Mouse (Mus musculus): ENCODE measurements around the gene Aldh4a1.

Gene Aldh4a1

DNA sequence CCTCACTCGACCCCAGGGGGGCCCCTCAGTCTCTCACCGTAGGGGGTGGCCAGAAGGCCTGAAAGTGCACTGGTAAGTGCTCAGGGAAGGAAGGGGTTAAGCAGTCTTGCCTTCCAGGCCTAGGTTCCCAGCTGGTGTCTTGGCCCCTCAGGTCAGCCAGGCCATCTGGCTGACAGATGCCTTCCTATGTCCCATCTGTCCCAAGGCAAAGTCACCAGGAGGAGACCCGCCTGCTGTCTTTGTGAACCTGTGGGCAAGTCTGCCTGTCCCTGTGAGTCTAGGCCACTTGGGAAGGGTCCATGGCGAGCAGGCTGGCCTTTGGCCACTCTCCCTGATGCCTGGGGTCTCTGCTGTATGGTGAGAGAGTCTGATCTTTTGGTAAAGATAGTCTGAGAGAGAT is 32.2 kb upstream of the Aldh4a1 start:
- DNase-seq (ENCODE audit: low spot score): no peak

DNA sequence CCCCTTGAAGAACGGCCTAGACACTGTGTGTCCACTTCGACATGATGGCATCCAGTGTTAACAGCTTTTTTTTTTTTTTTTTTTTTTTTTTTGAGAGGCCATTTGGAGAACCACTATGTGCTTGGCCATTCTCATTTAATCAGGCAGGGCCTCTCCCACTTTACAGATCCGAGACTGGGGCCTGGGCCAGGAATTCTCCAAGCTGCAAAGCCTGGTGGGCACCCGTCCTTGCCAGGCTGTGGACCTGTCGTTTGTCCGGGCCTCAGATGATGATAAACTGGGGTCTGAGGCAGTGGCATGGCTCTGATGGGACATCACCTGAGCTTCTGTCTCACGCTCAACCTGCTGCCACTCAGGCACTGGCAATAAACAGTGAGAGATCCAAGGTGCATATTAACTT is 29.8 kb upstream of the Aldh4a1 start:
- DNase-seq (ENCODE audit: low spot score): no peak

DNA sequence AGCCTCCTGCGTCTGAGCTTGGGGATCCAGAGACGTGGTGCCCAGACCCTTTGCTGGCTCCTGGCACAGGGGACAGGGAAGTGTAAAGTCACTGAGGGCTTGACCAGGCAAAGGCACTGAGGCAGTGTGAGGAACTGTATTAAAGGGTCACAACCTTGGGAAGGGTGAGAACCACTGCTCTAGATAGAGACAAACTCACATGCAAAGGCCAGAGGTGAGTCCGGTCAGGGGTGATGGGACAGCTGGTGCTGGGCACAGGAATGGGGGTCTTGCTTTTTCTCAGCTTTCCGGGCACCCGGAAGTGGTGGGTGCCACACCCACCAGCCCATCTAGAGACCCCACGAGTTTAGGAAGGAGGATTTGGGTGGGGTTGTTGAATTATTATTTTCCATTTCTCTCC is 29.3 kb upstream of the Aldh4a1 start:
- DNase-seq (ENCODE audit: low spot score): no peak

DNA sequence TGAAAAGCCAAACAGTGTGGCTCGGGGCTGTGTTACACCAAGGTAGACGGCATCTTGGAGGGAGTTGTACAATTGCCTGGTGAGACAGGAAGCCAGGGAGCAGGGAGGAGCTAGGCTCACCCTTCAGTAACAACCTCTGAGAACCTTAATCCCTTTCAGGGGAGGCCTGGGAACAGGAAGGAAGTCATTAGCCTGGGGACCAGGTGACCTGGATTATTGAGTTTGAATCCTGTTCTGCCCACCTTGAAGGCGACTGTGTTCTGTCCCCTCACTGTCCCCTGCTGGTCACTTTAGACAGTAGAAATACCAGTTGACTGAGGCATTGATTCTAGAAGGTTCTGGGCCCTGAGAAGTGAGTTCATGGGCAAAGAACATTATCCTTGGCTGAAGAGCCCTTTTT is 28.6 kb upstream of the Aldh4a1 start:
- DNase-seq (ENCODE audit: low spot score): no peak

DNA sequence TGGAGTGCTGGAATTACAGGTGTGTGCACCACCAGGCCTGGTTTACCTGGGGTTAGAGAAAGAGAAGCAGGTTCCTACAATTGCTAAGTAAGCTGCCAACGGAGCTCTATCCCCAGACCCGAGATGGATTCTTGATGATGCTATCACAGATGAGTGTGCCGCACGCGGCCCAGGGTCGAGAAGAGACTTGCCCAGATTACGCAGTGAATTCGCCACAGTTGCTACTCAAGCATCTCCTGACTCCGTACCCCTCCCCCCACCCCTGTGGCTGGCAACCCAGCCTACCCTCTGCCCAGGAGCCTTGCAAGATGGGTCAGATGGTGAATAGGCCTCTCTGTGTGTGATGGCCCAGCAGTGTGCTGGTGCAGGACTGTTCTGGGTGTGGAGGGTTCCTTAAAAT is 26.0 kb upstream of the Aldh4a1 start:
- no peak for DNase-seq (ENCODE audit: low spot score)

DNA sequence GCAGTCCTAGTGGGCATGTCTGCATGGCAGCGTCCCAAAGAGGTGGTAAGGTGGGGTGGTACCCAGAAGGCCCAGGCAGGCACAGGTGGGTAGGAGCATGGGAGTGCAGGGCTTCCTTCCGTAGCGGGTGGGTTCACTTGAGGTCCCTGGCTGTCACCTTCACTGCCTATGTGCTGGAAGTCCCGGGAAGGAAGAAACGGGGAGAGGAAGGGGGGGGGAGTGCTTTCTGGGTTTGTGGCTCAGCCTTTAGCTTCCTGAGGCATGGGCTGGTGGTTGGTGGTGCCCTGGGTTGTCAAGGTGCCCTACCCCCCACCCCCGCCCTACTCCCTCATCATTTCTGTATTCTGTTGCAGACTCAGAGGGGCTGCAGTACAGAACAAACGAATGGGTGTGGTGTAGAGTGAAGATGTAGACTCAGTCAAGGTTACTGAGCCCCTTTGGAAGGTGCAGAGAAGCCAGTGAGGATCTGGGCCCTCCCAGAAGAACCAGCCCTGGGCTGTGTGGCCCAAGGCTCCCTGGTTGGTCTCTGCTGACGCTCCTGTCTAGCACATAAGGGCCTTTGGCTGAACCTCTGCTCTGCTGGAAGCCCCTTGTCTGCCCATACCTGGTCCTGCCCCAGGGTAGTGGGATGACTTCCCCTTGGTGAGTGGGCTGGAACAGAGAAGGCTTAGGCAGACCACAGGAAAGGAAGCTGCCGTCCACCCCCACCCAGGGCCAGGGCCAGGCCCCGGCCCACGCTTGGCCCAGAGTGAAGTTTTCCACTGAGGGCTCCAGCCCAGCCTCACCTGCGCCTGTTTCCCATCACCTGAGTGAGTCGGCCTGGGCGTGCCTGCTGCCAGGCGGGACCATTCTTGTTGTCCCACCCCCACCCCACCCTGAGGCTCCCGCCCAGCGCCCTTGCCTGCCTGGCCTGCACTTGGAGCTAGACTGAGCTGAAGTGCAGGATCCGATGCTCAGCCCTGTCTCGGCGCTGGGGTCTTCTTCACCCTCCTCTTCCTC is 25.1 kb upstream of the Aldh4a1 start:
- peak; percentile 43 for DNase-seq (ENCODE audit: low spot score)

GRCm38 (mm10) chr4:139598356-139598755 is 24.3 kb upstream of the Aldh4a1 start:
- no peak for DNase-seq (ENCODE audit: low spot score)

DNA sequence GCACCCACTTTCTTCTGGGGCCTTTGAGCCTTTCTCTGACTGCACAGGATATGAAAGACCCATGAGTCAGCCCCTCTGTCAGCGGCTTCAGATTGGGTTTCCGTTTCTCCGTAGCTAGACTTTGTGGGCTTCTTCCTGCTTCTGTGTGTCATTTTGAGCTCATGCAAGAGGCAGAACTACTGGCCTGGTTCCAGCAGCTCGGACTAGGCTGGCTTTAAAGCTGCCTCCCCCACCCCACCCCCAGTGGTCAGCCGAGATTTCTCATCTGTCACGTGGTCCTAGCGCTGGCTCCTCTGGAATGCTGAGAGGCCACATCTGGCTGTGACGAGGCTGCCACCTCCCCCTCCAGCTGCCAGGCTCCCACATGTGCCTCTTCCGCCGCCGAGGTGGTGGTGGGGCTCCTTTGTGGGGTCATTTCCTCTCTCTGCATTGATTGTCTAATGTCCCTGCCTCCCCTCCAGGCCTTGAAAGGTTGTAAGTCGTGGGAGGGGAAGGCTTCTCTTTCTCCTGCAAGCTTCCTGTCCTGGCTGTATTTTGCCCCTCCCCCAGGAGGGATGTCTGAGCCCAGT is 23.6 kb upstream of the Aldh4a1 start:
- peak; percentile 90 for DNase-seq (ENCODE audit: low spot score)

DNA sequence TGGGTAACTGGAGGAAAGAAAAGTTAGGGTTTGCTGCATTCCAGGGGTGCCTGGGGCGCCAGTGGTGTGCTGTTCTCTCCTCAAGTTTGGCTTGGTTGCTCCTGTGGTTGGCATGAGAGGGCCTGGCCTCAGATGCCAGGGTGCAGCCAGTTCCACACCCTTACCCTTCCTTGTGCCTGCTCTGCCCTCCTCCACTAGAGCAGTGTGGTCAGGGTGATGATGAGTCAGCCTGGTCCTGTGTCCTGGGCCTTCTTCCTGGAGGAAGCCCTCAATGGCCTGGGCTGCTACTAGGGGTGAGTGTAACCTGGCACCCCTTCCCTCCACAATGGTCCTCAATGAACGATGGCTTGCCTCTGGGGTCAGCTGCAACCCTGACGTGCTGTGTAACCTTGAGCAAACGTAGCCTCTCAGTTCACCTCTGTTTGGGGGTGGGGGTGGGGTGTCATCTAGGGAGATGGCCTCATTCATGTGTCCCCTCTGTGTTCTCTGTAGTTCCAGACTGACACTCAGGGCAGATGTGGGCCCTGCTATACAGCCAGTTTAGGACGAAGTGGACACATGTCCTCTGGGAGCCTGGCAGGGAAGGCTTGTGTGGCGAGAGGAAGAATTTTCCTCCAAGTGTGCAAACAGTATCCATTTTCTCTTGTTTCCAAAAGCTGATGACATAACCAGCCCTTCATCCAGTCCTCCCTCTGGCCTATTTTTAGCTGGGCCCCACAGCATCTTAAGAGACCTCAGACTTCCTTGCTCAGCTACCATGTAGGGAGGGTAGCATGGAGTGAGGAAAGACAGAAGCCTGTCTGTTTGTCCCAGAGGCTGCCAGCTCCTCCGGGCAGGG is 20.9 kb upstream of the Aldh4a1 start:
- DNase-seq (ENCODE audit: low spot score): no peak

- DNase-seq (ENCODE audit: low spot score): peak; percentile 58
These were observed 20.1 kb upstream of the Aldh4a1 start, which contains the start of gene Gm21969 for GRCm38 (mm10) chr4:139602357-139603244. Gene Gm21969 (plus strand): TSS chr4:139603186.

DNA sequence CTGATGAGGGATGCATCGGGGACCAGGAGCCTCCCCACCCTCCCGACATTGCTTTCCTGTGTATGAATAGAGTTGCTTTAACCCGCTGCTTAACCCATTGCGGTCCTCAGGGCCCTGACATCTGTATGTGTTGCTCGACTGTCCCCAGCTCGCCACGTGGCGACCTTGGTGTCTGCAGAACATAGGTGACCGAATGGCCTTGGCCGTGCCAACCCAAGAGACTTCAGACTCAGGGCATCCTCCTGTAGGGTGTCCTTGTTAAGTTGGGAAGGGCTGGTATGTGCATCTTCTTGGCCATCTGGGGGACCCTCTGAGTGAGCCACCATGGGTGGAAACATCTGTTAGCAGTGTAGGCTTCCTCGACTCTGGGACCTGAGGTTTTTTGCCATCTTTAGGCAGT is 17.4 kb upstream of the Aldh4a1 start:
- DNase-seq (ENCODE audit: low spot score): no peak

- DNase-seq (ENCODE audit: low spot score): no peak
These were observed 15.9 kb upstream of the Aldh4a1 start for GRCm38 (mm10) chr4:139606732-139607131.

GRCm38 (mm10) chr4:139608975-139609374 is 13.7 kb upstream of the Aldh4a1 start:
- DNase-seq (ENCODE audit: low spot score): no peak

DNA sequence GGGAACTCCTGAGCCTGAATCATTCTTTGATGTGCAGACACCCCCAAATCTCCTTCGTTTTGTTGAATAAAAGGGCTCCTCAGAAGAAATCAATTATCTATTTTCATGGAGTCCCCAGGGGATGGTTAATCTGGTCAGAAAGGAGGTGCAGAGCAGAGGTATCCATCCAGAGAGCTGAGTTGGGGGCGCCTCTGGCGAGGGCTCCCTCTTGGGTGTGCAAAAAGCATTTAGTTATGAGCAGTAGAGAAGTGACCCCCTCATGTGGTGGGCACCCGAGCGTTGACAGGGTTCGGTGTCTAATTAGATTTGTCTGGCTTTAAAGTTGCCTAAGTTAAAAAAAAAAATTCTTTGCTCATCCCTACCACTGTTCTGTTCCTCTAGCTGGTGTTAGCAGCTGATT is 11.7 kb upstream of the Aldh4a1 start:
- DNase-seq (ENCODE audit: low spot score): no peak

DNA sequence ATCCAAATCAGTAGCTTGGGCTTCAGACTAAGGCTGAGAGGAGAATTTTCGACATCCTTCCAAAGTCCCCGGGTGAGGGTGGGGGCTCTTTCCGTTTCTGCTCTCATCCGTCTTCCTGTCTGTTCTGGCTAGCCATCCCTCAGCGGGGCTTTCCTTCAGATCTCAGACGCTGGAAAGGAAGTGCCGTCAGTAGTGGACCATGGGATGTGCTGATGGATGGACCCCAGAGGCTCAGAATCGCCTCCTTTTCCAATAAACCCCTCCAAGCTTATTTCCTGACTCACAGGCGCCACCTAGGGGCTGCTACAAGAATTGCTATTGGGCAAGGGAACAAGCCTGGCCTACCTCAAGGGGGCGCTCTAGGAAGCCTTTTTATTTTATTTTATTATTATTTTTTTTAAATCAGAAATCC is 11.1 kb upstream of the Aldh4a1 start:
- DNase-seq (ENCODE audit: low spot score): peak; percentile 80

DNA sequence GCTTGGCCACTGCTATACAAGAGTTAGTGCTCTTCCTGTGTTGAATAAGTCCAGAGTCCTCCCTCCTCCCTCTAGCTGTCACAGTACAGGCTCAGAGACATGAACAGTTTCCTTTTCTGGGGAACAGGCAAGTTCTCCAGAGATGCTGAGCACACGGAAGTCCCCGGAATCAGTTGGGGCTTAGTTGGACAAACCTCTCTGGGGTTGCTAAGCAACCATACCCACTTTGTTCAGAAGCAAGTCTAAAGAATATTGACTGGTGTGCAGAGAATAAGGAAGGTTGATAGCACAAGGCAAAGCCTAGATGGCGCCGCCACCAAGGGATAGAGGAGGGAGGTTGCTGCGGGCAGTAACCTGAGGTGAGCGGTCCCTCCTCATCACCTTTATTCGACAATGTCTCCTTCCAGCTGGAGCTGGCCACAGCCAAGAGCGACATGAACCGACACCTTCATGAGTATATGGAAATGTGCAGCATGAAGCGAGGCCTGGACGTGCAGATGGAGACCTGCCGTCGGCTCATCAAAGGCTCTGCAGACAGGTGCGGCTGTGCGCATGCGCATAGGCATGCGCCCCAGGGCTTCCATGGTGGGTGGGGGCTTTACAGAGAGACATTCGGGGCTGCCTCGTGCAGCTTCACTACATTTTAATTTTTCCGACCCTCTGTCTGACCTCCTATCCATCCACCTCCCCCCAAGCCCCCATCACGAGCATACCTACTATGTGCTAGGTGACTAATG is 8.0 kb upstream of the Aldh4a1 start:
- DNase-seq (ENCODE audit: low spot score): no peak

DNA sequence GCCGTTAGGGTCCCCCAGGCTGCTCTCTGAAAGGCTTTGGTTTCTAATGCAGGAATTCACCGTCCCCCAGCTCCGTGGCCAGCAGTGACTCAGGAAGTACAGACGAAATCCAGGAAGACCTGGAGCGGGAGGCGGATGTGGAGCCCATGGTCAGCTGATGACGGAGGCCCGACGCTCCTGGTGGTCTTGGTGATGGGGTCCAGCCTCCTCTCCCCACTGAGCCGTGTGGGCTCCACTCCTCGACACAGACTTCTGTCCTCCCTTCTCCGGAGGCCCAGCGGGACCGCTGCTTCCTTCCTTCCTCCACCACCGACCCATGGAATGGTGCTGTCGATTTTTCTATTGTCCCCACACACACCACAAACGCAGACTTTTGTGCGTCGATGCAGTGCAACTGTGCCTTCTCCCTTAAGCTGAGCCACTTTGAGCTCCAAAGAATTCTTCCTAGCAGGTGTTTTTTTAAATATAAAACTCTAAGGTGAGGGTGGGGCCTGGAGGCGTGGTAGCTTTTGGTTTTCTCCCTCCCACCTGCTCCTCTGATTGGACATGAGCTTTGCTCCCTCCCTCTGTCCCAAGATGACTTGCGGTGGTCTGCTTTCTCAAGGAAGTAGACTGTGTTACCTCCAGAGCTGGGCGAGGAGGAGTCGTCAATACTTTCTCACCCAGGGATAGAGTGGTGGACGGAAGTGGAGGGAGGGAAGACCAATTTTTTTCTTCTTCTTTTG is 6.2 kb upstream of the Aldh4a1 start:
- peak; percentile 68 for DNase-seq (ENCODE audit: low spot score)

- DNase-seq (ENCODE audit: low spot score): no peak
These were observed 5.7 kb upstream of the Aldh4a1 start for GRCm38 (mm10) chr4:139617001-139617364.

DNA sequence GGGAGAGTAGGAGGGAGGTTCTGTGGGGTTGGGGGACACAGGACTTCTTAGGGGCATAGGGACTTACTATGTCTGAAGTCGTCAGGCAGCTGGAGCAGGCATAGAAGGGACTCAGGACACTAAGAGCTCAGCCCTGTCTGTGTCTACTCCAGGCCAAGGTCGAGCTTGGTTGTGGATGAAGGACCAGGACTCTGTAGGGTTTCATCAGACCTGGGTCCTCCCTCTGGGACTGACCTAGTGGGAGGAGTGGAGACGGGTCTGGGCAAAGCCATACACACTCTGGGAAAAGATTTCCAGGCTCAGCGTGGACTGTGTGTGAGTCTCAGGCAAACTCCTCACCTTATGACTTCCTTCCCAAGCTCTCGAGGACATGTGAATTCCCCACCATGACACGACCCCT is 2.9 kb upstream of the Aldh4a1 start:
- no peak for DNase-seq (ENCODE audit: low spot score)

DNA sequence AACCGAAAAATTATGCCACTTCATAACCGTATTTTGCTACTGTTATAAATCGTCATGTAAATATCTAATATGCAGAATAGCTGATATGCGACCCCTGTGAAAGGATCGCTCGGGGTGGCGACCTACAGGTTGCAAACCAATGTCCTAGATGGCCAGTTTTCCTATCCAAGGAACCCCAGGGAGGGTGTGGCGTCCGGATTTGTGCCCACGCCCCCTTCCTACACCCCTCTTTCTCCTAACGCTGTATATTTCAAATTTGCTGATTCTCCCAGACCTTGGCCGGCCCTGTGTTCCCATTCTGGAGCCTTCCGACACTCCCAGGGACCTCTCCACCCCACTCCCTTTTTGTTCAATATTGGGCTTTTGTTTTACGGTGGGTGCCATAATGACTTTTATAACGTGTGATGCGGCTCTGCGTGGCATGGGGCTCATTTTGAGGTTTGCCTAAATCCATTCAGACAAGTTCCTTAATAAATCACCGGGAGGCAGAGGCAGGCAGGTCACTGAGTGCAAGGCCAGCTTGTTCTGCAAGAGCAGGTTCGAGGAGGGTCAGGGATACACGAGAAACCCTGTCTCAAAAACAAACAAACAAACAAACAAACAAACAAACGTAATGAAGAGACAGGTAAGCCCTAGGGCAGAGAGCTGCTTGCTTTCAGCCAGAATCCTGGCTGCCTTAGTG is 909 bp downstream of the Aldh4a1 start:
- no peak for DNase-seq (ENCODE audit: low spot score)

All from urinary bladder, postnatal 14 days (tissue).